Mouse (Mus musculus) heart, embryonic 11.5 days (tissue): Measurements from ENCODE around the gene Fam83e. TPM values are rescaled to one million over a fixed set of nuclear protein-coding genes. Genes with fewer than 3 reads are reported as not detected.

Experiments used
- ATAC-seq: fragments of 200-750 bp; cut with Nextera tagmentation; replicated peaks from 2 replicates; pipeline ENCODE4 v1.8.0; 2017; ENCODE audit warnings: moderate library complexity; ENCODE audit not compliant: insufficient number of reproducible peaks, low FRiP score, low TSS enrichment
- H3K27ac ChIP-seq: fragments of 300-500 bp; sonication (generic); 2 replicates; pipeline ENCODE4 v1.5.1; 2014; ENCODE audit warnings: mild to moderate bottlenecking, low read depth, low read length
- H3K27me3 ChIP-seq: fragments of 300-500 bp; sonication (generic); 2 replicates; pipeline ENCODE4 v1.6.1; 2014; ENCODE audit warnings: mild to moderate bottlenecking, low read length, mixed read lengths; ENCODE audit not compliant: control insufficient read depth, insufficient read depth
- H3K36me3 ChIP-seq: fragments of 300-500 bp; sonication (generic); 2 replicates; pipeline ENCODE4 v1.6.1; 2014; ENCODE audit warnings: mild to moderate bottlenecking, low read length, moderate library complexity, mixed read lengths; ENCODE audit not compliant: control insufficient read depth, insufficient read depth
- H3K4me1 ChIP-seq: fragments of 300-500 bp; sonication (generic); 2 replicates; pipeline ENCODE4 v1.6.1; 2014; ENCODE audit warnings: low read length; ENCODE audit not compliant: control insufficient read depth, insufficient read depth
- H3K4me2 ChIP-seq: fragments of 300-500 bp; sonication (generic); 2 replicates; pipeline ENCODE4 v1.6.1; 2014; ENCODE audit warnings: mild to moderate bottlenecking, moderate library complexity
- H3K4me3 ChIP-seq: fragments of 300-500 bp; sonication (generic); 2 replicates; pipeline ENCODE4 v1.5.1; 2014; ENCODE audit warnings: low read depth, low read length
- H3K9ac ChIP-seq: fragments of 300-500 bp; sonication (generic); 2 replicates; pipeline ENCODE4 v1.6.1; 2014; ENCODE audit warnings: mild to moderate bottlenecking, low read depth, low read length, moderate library complexity
- H3K9me3 ChIP-seq: fragments of 300-500 bp; sonication (generic); replicated peaks from 2 replicates; pipeline ENCODE4 v1.6.1; 2016; ENCODE audit warnings: low read length; ENCODE audit not compliant: control insufficient read depth
- WGBS: fragments of 180-500 bp; shearing (Covaris S2); extraction: QIAGEN DNeasy Blood & Tissue Kit; methylation state at CpG from one replicate; pipeline ENCODE4 v1.1.7; 2014; ENCODE audit not compliant: insufficient replicate concordance; 5-methylcytosine and 5-hydroxymethylcytosine counted together
- polyA plus RNA-seq: library from polyadenylated mRNA; unstranded; fragments of >200 nt; fragmentation: Nextera tagmentation; extraction: Ambion mirVana; gene quantifications from 2 replicates; pipeline ENCODE4 v1.2.1, GENCODE M21; 2014

Fam83e gene
- polyA plus RNA-seq, result 0.58 and 0.67 TPM in 2 replicates

DNA sequence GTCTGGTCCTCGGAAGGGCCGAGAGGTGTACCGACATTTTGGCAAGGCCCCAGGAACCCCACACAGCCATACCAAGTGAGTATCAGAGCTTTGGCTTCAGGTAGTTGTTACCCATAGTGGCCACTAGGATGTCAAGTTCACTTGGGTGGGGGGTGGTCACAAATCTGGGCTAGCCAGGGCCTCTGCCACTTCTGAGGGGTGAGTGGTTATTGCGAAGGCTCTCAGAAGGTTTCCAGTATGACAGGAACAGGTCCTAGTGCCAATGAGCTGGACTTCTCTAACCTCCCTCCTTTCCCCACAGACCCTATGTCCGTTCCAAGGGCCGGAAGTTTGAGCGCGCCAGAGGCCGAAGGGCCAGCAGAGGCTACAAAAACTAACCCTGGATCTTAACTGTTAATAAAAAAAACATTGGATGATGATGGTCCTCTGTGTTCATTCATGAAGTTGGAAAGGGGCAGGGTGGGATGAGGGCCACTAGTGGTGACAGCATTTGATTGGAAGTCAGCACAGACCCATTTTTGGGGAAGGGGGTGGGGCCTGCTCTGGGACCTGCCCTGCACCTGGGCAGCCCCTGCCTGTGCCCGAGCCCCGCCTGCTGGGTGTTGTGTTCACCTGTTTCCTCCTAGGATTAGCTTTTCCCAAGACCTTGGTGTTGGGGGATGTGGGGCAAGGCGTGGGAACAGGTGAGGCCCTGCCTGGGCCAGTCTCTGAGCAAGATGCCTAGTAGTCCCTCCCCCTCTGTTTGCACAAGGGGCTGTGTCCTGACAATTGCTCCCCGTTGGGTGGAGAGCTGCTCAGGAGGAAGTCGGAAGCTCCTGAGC is at the start of gene Fam83e:
TSS of gene Fam83e (plus strand) at position 800 of the 821 bp plus-strand sequence.
- Histone ChIP-seq H3K9me3 (no peaks in the 10 kb centered on the region), H3K27ac (no peak within 1 kb of the TSS), H3K27me3 (no peaks in the 10 kb centered on the region), H3K9ac (0 out of 2 replicates have a peak within 1 kb of the TSS, but pooled peaks have one; percentile 22), H3K4me1 (peaks cover 28% of the 10 kb centered on the region), H3K4me3 (no peak within 1 kb of the TSS), H3K4me2 (no peak within 1 kb of the TSS), H3K36me3 (peaks cover 38% of the 10 kb centered on the region)
- WGBS, result 84% methylated on average over 14 of the region's 14 CpGs
- no peak for ATAC-seq

DNA sequence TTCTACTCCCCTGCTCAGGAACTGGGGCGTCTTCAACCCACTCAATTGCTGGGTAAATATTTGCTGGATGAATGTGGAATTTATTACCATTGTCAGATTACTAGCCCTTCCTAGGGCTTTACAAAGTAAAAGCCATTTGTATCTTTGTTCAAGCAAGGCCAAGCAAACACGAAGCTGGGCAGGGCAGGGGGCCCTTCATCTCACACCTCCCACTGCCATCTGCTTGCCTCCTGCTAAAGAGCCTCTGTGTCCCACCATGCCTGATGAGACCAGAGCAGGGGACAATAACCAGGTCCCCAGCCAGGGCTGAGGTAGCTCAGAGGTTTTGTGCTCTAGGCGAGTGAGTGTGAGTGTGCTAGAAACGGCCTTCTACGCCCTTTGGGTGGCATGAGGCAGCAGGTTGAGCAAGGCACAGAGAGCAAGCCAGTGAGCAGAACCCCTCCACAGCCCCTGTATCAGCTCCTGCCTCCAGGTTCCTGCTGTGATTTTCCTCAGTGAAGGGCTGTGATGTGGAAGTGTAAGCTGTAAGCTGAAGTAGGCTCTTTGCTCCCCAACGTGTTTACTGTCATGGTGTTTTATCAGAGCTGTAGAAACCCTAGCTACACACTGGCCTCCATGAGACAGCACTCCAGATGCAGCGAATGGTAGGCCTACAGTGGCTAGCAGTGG is 43.3 kb upstream of the Fam83e start:
- Histone ChIP-seq H3K36me3 (no peaks in the 10 kb centered on the region), H3K27ac (no peak overlapping the region), H3K4me2 (no peak overlapping the region), H3K9ac (no peak overlapping the region), H3K4me3 (no peak overlapping the region), H3K9me3 (no peaks in the 10 kb centered on the region), H3K27me3 (no peaks in the 10 kb centered on the region), H3K4me1 (peaks cover 8% of the 10 kb centered on the region; the same call in 1 of the 2 replicates)
- 68% methylated on average over 7 of the region's 7 CpGs for WGBS
- no peak for ATAC-seq

DNA sequence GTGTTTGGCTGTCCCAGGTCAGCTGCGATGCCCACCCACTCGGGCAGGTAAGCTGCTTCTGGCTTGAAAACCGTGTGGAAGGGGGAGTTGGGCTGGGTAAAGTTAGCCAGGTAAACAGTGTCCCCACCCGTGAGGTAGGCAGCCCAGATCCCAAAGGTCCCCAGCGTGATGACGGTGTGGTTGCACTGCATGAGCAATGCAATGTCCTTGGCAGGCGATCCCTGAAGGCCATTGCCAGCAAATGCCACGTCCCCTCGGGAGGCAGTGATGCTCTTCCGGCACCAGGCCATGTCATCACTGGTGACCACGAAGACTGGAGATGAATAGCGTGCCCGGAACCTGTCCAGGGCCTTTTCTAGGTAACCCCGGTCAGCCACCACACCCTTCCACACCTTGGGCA is 42.5 kb upstream of the Fam83e start:
- Histone ChIP-seq H3K27me3 (no peaks in the 10 kb centered on the region), H3K27ac (no peak overlapping the region), H3K4me2 (no peak overlapping the region), H3K9me3 (no peaks in the 10 kb centered on the region), H3K9ac (no peak overlapping the region), H3K36me3 (no peaks in the 10 kb centered on the region), H3K4me3 (no peak overlapping the region), H3K4me1 (peaks cover 8% of the 10 kb centered on the region; the same call in 1 of the 2 replicates)
- WGBS, result 91% methylated on average over 14 of the region's 14 CpGs
- no peak for ATAC-seq

DNA sequence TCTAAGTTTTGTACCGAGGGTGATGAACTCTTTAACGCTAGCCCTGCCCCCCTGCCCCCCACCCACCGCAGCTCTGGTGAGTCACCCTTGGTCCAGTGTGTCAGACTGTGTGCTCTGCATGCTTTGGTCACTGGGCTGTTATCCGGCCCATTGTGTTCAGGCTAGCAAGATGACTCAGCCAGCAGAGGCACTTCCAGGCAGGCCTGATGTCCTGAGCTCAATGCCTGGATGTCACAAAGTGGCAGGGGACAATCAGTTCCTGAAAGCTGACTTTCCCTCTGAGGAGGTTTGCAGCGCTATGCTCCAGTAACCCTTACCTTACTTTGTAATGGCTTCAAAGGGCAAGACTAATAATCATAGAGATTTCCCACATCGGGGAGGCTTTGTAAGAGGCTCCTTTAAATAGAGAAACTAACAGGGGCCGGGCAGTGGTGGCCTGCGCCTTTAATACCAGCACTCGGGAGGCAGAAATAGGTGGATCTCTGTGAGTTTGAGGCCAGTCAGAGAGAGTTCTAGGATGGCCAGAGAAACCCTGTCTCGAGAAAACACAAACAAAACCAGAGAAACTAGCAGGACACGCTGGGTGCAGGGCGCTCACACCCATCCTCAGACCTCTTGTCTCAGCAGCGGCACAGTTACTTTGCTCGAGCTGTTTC is 40.9 kb upstream of the Fam83e start:
- Histone ChIP-seq H3K9me3 (no peaks in the 10 kb centered on the region), H3K27me3 (peaks cover 3% of the 10 kb centered on the region; the same call in 1 of the 2 replicates), H3K27ac (peak overlapping the region; percentile 35; the same call in 1 of the 2 replicates), H3K4me3 (no peak overlapping the region), H3K4me1 (peaks cover 8% of the 10 kb centered on the region; the same call in 1 of the 2 replicates), H3K4me2 (no peak overlapping the region), H3K36me3 (no peaks in the 10 kb centered on the region), H3K9ac (peak overlapping the region; percentile 34; the same call in 1 of the 2 replicates)
- ATAC-seq, result 0 out of 2 replicates have a peak, but pooled peaks have one; percentile 48
- WGBS, result 67% methylated on average over 14 of the region's 14 CpGs

DNA sequence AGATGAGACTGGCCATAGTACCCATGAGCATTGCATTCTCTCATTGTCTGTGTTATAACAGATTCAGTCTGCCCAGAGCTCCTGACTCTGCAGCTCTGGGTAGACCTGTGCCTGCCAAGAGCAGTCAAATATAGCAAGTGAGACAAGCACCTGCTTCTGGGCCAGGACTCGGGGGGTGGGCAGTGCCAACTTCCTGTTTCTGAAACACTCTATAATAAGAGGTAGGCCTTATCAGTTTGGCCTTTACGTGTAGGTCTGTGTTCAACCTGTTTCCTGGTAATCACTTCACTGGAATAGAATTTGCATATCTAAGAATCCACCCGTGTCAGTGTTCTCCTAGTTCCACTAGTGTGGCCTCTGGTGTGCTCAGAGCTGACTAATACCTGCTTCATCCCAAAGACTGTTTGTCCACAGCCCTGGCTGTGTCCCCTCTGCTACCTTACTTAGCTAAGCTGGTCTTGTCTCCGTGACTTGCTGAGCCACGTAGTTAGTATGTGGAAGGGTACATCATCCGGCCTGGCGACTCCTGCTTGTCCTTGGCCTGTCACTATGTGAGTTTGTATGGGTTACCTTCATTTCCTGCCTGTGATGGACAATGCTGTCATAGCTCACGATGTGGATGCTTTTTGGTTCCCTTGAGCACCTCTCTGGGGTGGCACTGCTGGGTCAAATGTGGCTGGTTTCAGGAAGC is 39.8 kb upstream of the Fam83e start:
- Histone ChIP-seq H3K4me3 (no peak overlapping the region), H3K4me2 (no peak overlapping the region), H3K36me3 (no peaks in the 10 kb centered on the region), H3K9ac (no peak overlapping the region), H3K9me3 (no peaks in the 10 kb centered on the region), H3K27me3 (peaks cover 3% of the 10 kb centered on the region; the same call in 1 of the 2 replicates), H3K4me1 (peaks cover 9% of the 10 kb centered on the region), H3K27ac (no peak overlapping the region)
- 72% methylated on average over 8 of the region's 8 CpGs for WGBS
- no peak for ATAC-seq

DNA sequence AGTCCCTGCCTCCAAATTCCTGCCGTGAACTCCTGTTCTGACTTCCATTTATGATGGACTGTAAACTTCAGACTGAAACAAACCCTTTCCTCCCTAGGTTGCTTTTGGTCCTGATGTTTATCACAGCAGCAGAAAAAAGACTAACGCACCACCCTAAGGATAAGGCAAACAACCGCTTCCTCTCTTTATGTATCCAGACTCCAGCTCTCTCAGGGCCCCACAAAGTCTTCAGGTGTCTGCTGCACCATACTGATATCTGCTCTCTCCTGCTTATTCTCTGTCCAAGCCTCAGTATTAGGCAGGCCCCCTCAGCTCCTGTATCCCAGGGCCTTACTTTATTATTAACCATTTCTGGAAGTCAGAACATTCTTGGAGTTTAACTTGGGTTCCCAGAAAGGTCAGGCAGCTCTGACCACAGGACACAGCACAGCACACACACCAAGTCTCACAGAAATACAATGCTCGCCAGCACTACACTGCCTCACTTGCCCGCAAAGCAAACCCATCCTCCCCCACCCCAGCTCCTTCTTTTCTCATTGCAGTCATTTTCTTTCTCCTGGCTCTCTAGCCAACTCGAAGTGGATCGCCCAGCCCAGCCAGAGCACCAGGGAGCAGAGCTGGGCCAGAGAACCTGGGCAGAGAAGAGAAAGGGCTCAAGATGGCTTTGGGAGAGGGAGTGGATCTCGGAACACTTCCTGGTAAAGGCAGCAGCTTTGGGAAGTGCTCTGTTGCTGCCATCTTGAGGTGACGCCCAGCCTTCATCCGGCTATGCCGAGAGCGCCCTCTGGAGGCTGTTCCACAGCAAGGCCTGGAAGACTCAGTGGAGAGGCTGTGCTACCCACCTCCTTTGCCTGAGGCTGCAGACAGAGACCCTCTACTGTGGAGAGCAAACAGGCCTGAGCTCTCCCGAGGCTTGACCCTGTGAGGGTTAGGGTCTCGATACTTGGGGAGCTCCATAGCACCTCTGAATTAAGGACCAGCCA is 38.6 kb upstream of the Fam83e start:
- ATAC-seq, result peak; percentile 57
- WGBS, result 28% methylated on average over 14 of the region's 14 CpGs
- no peaks in the 10 kb centered on the region for H3K36me3 ChIP-seq
- H3K9me3 ChIP-seq, result no peaks in the 10 kb centered on the region
- peak overlapping the region; percentile 52 for H3K4me2 ChIP-seq
- peak overlapping the region; percentile 47; the same call in 1 of the 2 replicates for H3K27ac ChIP-seq
- H3K4me1 ChIP-seq, result peaks cover 12% of the 10 kb centered on the region
- peaks cover 3% of the 10 kb centered on the region; the same call in 1 of the 2 replicates for H3K27me3 ChIP-seq
- H3K9ac ChIP-seq, result peak overlapping the region; percentile 69; the same call in 1 of the 2 replicates
- H3K4me3 ChIP-seq, result no peak overlapping the region

DNA sequence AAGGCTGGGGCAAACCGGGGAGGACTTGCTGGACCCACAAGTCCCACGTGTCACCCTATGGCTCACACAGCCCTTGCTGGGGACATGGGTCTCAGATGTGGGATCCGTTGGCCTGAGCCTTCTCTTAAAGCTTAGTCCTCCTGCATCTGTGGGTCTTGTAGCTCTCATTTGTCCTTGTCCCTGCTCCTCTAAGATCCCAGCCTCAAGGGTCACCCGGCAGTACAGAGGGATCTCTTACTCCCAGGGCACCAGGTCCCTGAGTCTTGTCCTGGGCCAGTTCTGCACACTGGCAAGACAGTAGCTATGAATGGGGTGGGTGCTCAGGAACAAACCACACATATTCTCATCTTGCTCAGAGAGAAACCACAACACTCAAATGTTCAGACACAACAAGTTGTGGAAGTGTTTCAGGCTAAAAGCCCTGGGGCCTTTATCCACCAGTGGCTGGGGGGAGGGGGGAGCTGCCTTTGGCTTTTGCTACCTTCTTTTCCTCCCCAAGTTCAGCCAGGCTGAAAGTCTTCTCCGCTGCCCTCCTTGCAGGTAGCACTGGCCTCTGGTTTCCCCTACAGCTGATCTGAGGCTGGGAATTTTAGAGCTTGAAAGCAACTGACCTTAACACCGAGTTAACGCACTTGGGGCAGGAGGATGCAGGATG is 37.5 kb upstream of the Fam83e start, which contains the start of gene Ntn5:
TSS of gene Ntn5 (plus strand) at position 627 of the 655 bp plus-strand sequence.
- H3K4me3 ChIP-seq, result no peak within 1 kb of the TSS
- H3K27me3 ChIP-seq, result peaks cover 3% of the 10 kb centered on the region; the same call in 1 of the 2 replicates
- WGBS, result 66% methylated on average over 7 of the region's 7 CpGs
- no peaks in the 10 kb centered on the region for H3K9me3 ChIP-seq
- H3K4me1 ChIP-seq, result peaks cover 12% of the 10 kb centered on the region
- no peaks in the 10 kb centered on the region for H3K36me3 ChIP-seq
- H3K9ac ChIP-seq, result 0 out of 2 replicates have a peak within 1 kb of the TSS, but pooled peaks have one; percentile 28
- no peak within 1 kb of the TSS for H3K4me2 ChIP-seq
- H3K27ac ChIP-seq, result no peak within 1 kb of the TSS
- no peak for ATAC-seq
